Mouse (Mus musculus): ENCODE measurements around the gene Gba. TPM values are rescaled to one million over a fixed set of nuclear protein-coding genes. Genes with fewer than 3 reads are reported as not detected.

The Gba gene
- total RNA-seq, 2 experiments from 2014 or later: 78.1 to 79.5 TPM

- peak; percentile 78 for ATAC-seq (ENCODE audit: poor library complexity, severe bottlenecking)
Measured at GRCm38 (mm10) chr3:89233562-89234110, 30.9 kb downstream of the Gba start.

GRCm38 (mm10) chr3:89236516-89236915, 33.8 kb downstream of the Gba start:
- ATAC-seq (ENCODE audit: poor library complexity, severe bottlenecking): no peak

GRCm38 (mm10) chr3:89237682-89238081, 35.0 kb downstream of the Gba start:
- ATAC-seq (ENCODE audit: poor library complexity, severe bottlenecking): no peak

GRCm38 (mm10) chr3:89238494-89238893, 35.8 kb downstream of the Gba start:
- ATAC-seq (ENCODE audit: poor library complexity, severe bottlenecking): no peak

GRCm38 (mm10) chr3:89242331-89242895, 39.7 kb downstream of the Gba start:
- ATAC-seq (ENCODE audit: poor library complexity, severe bottlenecking): peak; percentile 54

- peak; percentile 51 for ATAC-seq (ENCODE audit: poor library complexity, severe bottlenecking)
Measured at GRCm38 (mm10) chr3:89243609-89244008, 40.9 kb downstream of the Gba start.

GRCm38 (mm10) chr3:89244158-89244981, 41.6 kb downstream of the Gba start:
- peak; percentile 47 for ATAC-seq (ENCODE audit: poor library complexity, severe bottlenecking)

- ATAC-seq (ENCODE audit: poor library complexity, severe bottlenecking): no peak
Measured at GRCm38 (mm10) chr3:89244982-89245687, 42.4 kb downstream of the Gba start.

GRCm38 (mm10) chr3:89245688-89246171, 43.0 kb downstream of the Gba start, which contains the start of gene Krtcap2:
Krtcap2 (plus strand) TSS chr3:89245966.
- ATAC-seq (ENCODE audit: poor library complexity, severe bottlenecking): no peak

- ATAC-seq (ENCODE audit: poor library complexity, severe bottlenecking): peak; percentile 85
Measured at GRCm38 (mm10) chr3:89246261-89247100, 43.8 kb downstream of the Gba start, which contains the start of gene Trim46. Trim46 (minus strand) TSS chr3:89246309.

- no peak for ATAC-seq (ENCODE audit: poor library complexity, severe bottlenecking)
Measured at GRCm38 (mm10) chr3:89247466-89247865, 44.7 kb downstream of the Gba start.

GRCm38 (mm10) chr3:89250435-89251040, 47.8 kb downstream of the Gba start:
- ATAC-seq (ENCODE audit: poor library complexity, severe bottlenecking): peak; percentile 27; the same call in 1 of the 2 replicates

- ATAC-seq (ENCODE audit: poor library complexity, severe bottlenecking): peak; percentile 74
Measured at GRCm38 (mm10) chr3:89251365-89251895, 48.7 kb downstream of the Gba start.

GRCm38 (mm10) chr3:89254994-89255393, 52.3 kb downstream of the Gba start:
- no peak for ATAC-seq (ENCODE audit: poor library complexity, severe bottlenecking)

- no peak for ATAC-seq (ENCODE audit: poor library complexity, severe bottlenecking)
Measured at GRCm38 (mm10) chr3:89256177-89256576, 53.4 kb downstream of the Gba start.

Measured in megakaryocyte, adult 5-6 weeks (primary cell).